8 mouse cellular contexts compared by ENCODE assay signal in genomic region chr17:36981221-36981813, GRCm38 (mm10). TPM values are rescaled to one million over a fixed set of nuclear protein-coding genes. Genes with fewer than 3 reads are reported as not detected.
DNase-seq lines count a peak whose midpoint lies in the region; ATAC-seq lines count a peak whose summit lies in the region.

2410137M14Rik (minus strand) TSS chr17:36981237.

- ATAC-seq in frontal cortex, adult (ENCODE audit: low TSS enrichment) = peak; percentile 91

- intact Hi-C loops in left cerebral cortex, postnatal 36 days (cut with DNase I) = no loop called here

- DNase-seq in frontal cortex, postnatal 10 days (ENCODE audit: low spot score in 2 of 2) = no peak
- DNase-seq in right cerebral cortex, adult 18-20 months = peak; percentile 53
- DNase-seq in right cerebral cortex, postnatal 4 days = no peak
- DNase-seq in left cerebral cortex, postnatal 36 days (ENCODE audit: low spot score in 2 of 2) = peak; percentile 62 to 71
- DNase-seq in right cerebral cortex, postnatal 36 days (ENCODE audit: low spot score in 2 of 2) = peak; percentile 34 to 56
- DNase-seq in spleen, adult 18-20 months = no peak
- DNase-seq in thymus, postnatal 25 days = no peak

RNA-seq across cellular contexts. Expression of gene 2410137M14Rik, which starts in this region (rescaled TPM):
- not detected for total RNA-seq in left cerebral cortex, postnatal 36 days (2021)

Comparison
In these comparisons a context has a peak if more than half of its experiments do, and no peak if none do; other contexts are left out.
1. DNase-seq: peak in right cerebral cortex, adult 18-20 months (single experiment) and right cerebral cortex, postnatal 36 days (2 of 2); none in frontal cortex, postnatal 10 days (0 of 2), right cerebral cortex, postnatal 4 days (single experiment), spleen, adult 18-20 months (0 of 2) and thymus, postnatal 25 days (single experiment).
2. Peak in DNase-seq in left cerebral cortex, postnatal 36 days; RNA of the gene not detected or under 1 TPM.